Comparison of ENCODE assay signal across 9 mouse cellular contexts in genomic region chr19:10277331-10277730, GRCm38 (mm10). TPM values are rescaled to one million over a fixed set of nuclear protein-coding genes. Genes with fewer than 3 reads are reported as not detected.
A peak's percentile ranks its signal among the peaks of the same experiment; 100 is the strongest.
DNase-seq lines count a peak whose midpoint lies in the region; ATAC-seq and TF ChIP-seq lines count a peak whose summit lies in the region.
"Had no signal": no experiment of that assay in that cellular context is flagged by ENCODE, and none has a peak within 500 bp of the region (broad histone marks: within the 10 kb centered on the region; RNA-seq: fewer than 3 reads in every experiment).

No protein-coding gene starts in this region.

- TF ChIP-seq POLR2A in thymus, adult 2 months (IDR thresholded peaks at IDR 0.05; ENCODE audit: control insufficient read depth, extremely low read depth, insufficient read depth, low read length, poor library complexity): no peak

- TF ChIP-seq CTCF in heart, postnatal 0 days (IDR thresholded peaks at IDR 0.05; ENCODE audit: low read depth): no peak
- no peak for TF ChIP-seq CTCF in thymus, adult 2 months (IDR thresholded peaks at IDR 0.05; ENCODE audit: borderline replicate concordance, control insufficient read depth, extremely low read depth, insufficient read depth, low read length, poor library complexity)

- 12% methylated on average over 17 of the region's 17 CpGs for WGBS in heart, postnatal 0 days
- WGBS in hindbrain, embryonic 11.5 days: under 1% methylated on average over 17 of the region's 17 CpGs
- WGBS in thymus, adult 2 months: 49% methylated on average over 17 of the region's 17 CpGs

- H3K9me3 ChIP-seq in heart, postnatal 0 days (replicated peaks; ENCODE audit: control insufficient read depth, low read length): no peaks in the 10 kb centered on the region
- no peaks in the 10 kb centered on the region for H3K9me3 ChIP-seq in hindbrain, embryonic 11.5 days (ENCODE audit: control insufficient read depth, low read length)

- H3K4me2 ChIP-seq in heart, postnatal 0 days (ENCODE audit: low read depth, low read length): no peak overlapping the region
- 0 out of 2 replicates have a peak overlapping the region, but pooled peaks have one; percentile 17 for H3K4me2 ChIP-seq in hindbrain, embryonic 11.5 days (replicated peaks; ENCODE audit: low read depth, low read length)

- H3K36me3 ChIP-seq in heart, postnatal 0 days (replicated peaks; ENCODE audit: control insufficient read depth, insufficient read depth, low read length): no peaks in the 10 kb centered on the region
- H3K36me3 ChIP-seq in hindbrain, embryonic 11.5 days (ENCODE audit: control insufficient read depth, insufficient read depth, low read length): no peaks in the 10 kb centered on the region
- no peaks in the 10 kb centered on the region for H3K36me3 ChIP-seq in thymus, adult 2 months (ENCODE audit: control insufficient read depth, insufficient read depth, low read length)

- no peak overlapping the region for H3K4me3 ChIP-seq in heart, postnatal 0 days (ENCODE audit: low read depth, low read length)
- no peak overlapping the region for H3K4me3 ChIP-seq in hindbrain, embryonic 11.5 days (ENCODE audit: low read depth, low read length)
- H3K4me3 ChIP-seq in thymus, adult 2 months (ENCODE audit: control insufficient read depth, insufficient read depth, low read length): no peak overlapping the region

- H3K4me1 ChIP-seq in heart, postnatal 0 days (ENCODE audit: control insufficient read depth, insufficient read depth): peaks cover 17% of the 10 kb centered on the region
- peaks cover 16% of the 10 kb centered on the region for H3K4me1 ChIP-seq in hindbrain, embryonic 11.5 days (replicated peaks; ENCODE audit: control insufficient read depth, insufficient read depth, low read length)
- H3K4me1 ChIP-seq in thymus, adult 2 months (replicated peaks; ENCODE audit: control insufficient read depth, insufficient read depth, low read length): peaks cover 10% of the 10 kb centered on the region; the same call in 1 of the 2 replicates

- no peak overlapping the region for H3K9ac ChIP-seq in heart, postnatal 0 days (replicated peaks; ENCODE audit: low read depth, low read length)
- H3K9ac ChIP-seq in hindbrain, embryonic 11.5 days (ENCODE audit: low read depth, low read length): no peak overlapping the region

- ATAC-seq in heart, postnatal 0 days (ENCODE audit: insufficient read depth, low read depth): 0 out of 2 replicates have a peak, but pooled peaks have one; percentile 37
- ATAC-seq in hindbrain, embryonic 11.5 days (ENCODE audit: low FRiP score): peak; percentile 71

- H3K27ac ChIP-seq in heart, postnatal 0 days (ENCODE audit: low read depth): no peak overlapping the region
- no peak overlapping the region for H3K27ac ChIP-seq in hindbrain, embryonic 11.5 days (ENCODE audit: low read depth, low read length)
- no peak overlapping the region for H3K27ac ChIP-seq in thymus, adult 2 months (ENCODE audit: control insufficient read depth, insufficient read depth, low read length)

- no peaks in the 10 kb centered on the region for H3K27me3 ChIP-seq in heart, postnatal 0 days (ENCODE audit: control insufficient read depth, insufficient read depth, low read length)
- peaks cover 41% of the 10 kb centered on the region for H3K27me3 ChIP-seq in hindbrain, embryonic 11.5 days (ENCODE audit: control insufficient read depth, insufficient read depth, low read length)
- H3K27me3 ChIP-seq in thymus, adult 2 months (ENCODE audit: control insufficient read depth, insufficient read depth, low read length): no peaks in the 10 kb centered on the region

- DNase-seq in heart, postnatal 0 days (ENCODE audit: low spot score): no peak
- DNase-seq in heart, adult 8-10 months (ENCODE audit: low spot score): no peak
- peak; percentile 39 to 46 for DNase-seq in cerebellum, adult 18-20 months
- DNase-seq in hindbrain, embryonic 11.5 days (ENCODE audit: low spot score): peak; percentile 64
- peak; percentile 62 to 71 for DNase-seq in layer of hippocampus, postnatal 10 days (ENCODE audit: low spot score in 2 of 2)
- DNase-seq in retina, postnatal 1 day: peak; percentile 87
- no peak for DNase-seq in gastrocnemius, adult 18-20 months (ENCODE audit: low spot score)
- no peak for DNase-seq in thymus, adult 2 months

- TF ChIP-seq EP300 in heart, postnatal 0 days (IDR thresholded peaks at IDR 0.05; ENCODE audit: low read depth): no peak

RNA-seq across cellular contexts. Expression of gene Dagla, which starts 27.3 kb away (rescaled TPM):
- 0.92 and 1.4 TPM in 2 replicates for total RNA-seq in heart, postnatal 0 days (2014; rRNA removed; ENCODE audit: low replicate concordance)
- 0.52 and 0.60 TPM in 2 replicates for polyA plus RNA-seq in heart, postnatal 0 days (2015; fragmentation: Nextera tagmentation; extraction: Ambion mirVana)
- 1 to 10 TPM; 2.8 to 3.7 (median 3.1) TPM for total RNA-seq in heart, adult 8-10 months (2022)
- 1.5 and 1.8 TPM in 2 replicates for polyA plus RNA-seq in hindbrain, embryonic 11.5 days (2014; fragmentation: Nextera tagmentation; extraction: Ambion mirVana)
- 100 to 1,000 TPM; 102 TPM for total RNA-seq in layer of hippocampus, postnatal 10 days (2021)
- total RNA-seq in gastrocnemius, adult 18-20 months (2021): 1 to 10 TPM; 8.3 TPM
- polyA plus RNA-seq in thymus, adult 2 months (2012; rRNA removed): 3.0 and 3.2 TPM in 2 replicates
- total RNA-seq: MEL had no signal

RNA-seq across cellular contexts. Expression of gene Myrf, which starts 36.8 kb away (rescaled TPM):
- total RNA-seq in heart, postnatal 0 days (2014; rRNA removed; ENCODE audit: low replicate concordance): 4.9 and 5.3 TPM in 2 replicates
- 1.3 and 1.6 TPM in 2 replicates for polyA plus RNA-seq in heart, postnatal 0 days (2015; fragmentation: Nextera tagmentation; extraction: Ambion mirVana)
- 1 to 10 TPM; 4.1 to 8.0 (median 7.2) TPM for total RNA-seq in heart, adult 8-10 months (2022)
- 1.3 and 1.6 TPM in 2 replicates for polyA plus RNA-seq in hindbrain, embryonic 11.5 days (2014; fragmentation: Nextera tagmentation; extraction: Ambion mirVana)
- total RNA-seq in layer of hippocampus, postnatal 10 days (2021): 1 to 10 TPM; 8.0 to 9.5 TPM
- not detected for total RNA-seq in gastrocnemius, adult 18-20 months (2021)
- polyA plus RNA-seq in thymus, adult 2 months (2012; rRNA removed): 2.7 and 4.9 TPM in 2 replicates

Comparison
In these comparisons a context has a peak if more than half of its experiments do, and no peak if none do; other contexts are left out.
1. DNase-seq: peak in cerebellum, adult 18-20 months (2 of 2), hindbrain, embryonic 11.5 days (single experiment), layer of hippocampus, postnatal 10 days (2 of 2) and retina, postnatal 1 day (single experiment); none in heart, postnatal 0 days (single experiment), heart, adult 8-10 months (single experiment), gastrocnemius, adult 18-20 months (single experiment) and thymus, adult 2 months (single experiment).
2. RNA of gene Dagla, which starts 27.3 kb away (total RNA-seq): 102 TPM in layer of hippocampus, postnatal 10 days; 8.3 TPM in gastrocnemius, adult 18-20 months, 2.8 to 3.7 TPM in heart, adult 8-10 months and 0.92 to 1.4 TPM in heart, postnatal 0 days; every median in the first group is over 10 times any median in the second.